Mouse (Mus musculus) liver, embryonic 15.5 days (tissue): ENCODE measurements around the gene Fzd4. TPM values are rescaled to one million over a fixed set of nuclear protein-coding genes. Genes with fewer than 3 reads are reported as not detected.
A peak's percentile ranks its signal among the peaks of the same experiment; 100 is the strongest.

Experiments used
- ATAC-seq: fragments of 200-750 bp; cut with Nextera tagmentation; 2 replicates; pipeline ENCODE4 v1.8.0; 2017; ENCODE audit warnings: moderate number of reproducible peaks, mild to moderate bottlenecking, moderate library complexity; ENCODE audit not compliant: insufficient read depth
- H3K27ac ChIP-seq: fragments of 300-500 bp; sonication (generic); replicated peaks from 2 replicates; pipeline ENCODE4 v1.5.1; 2015; ENCODE audit warnings: mild to moderate bottlenecking, inconsistent platforms
- H3K27me3 ChIP-seq: fragments of 300-500 bp; sonication (generic); 2 replicates; pipeline ENCODE4 v1.6.1; 2015; ENCODE audit warnings: mild to moderate bottlenecking, inconsistent platforms
- H3K36me3 ChIP-seq: fragments of 300-500 bp; sonication (generic); replicated peaks from 2 replicates; pipeline ENCODE4 v1.6.1; 2015; ENCODE audit warnings: moderate library complexity, mild to moderate bottlenecking, inconsistent platforms
- H3K4me1 ChIP-seq: fragments of 300-500 bp; sonication (generic); replicated peaks from 2 replicates; pipeline ENCODE4 v1.6.1; 2015; ENCODE audit warnings: inconsistent platforms
- H3K4me2 ChIP-seq: fragments of 300-500 bp; sonication (generic); 2 replicates; pipeline ENCODE4 v1.6.1; 2015; ENCODE audit warnings: moderate library complexity, mild to moderate bottlenecking, inconsistent platforms
- H3K4me3 ChIP-seq: fragments of 300-500 bp; sonication (generic); replicated peaks from 2 replicates; pipeline ENCODE4 v1.5.1; 2015; ENCODE audit warnings: mild to moderate bottlenecking, inconsistent platforms
- H3K9ac ChIP-seq: fragments of 300-500 bp; sonication (generic); 2 replicates; pipeline ENCODE4 v1.6.1; 2015; ENCODE audit warnings: moderate library complexity, mild to moderate bottlenecking, inconsistent platforms
- H3K9me3 ChIP-seq: fragments of 300-500 bp; sonication (generic); replicated peaks from 2 replicates; pipeline ENCODE4 v1.6.1; 2016; ENCODE audit warnings: inconsistent platforms
- WGBS: fragments of 180-500 bp; shearing (Covaris S2); methylation state at CpG from one replicate; pipeline ENCODE4 v1.1.7; 2015; ENCODE audit warnings: mixed read lengths; ENCODE audit not compliant: insufficient replicate concordance; 5-methylcytosine and 5-hydroxymethylcytosine counted together
- polyA plus RNA-seq: library from polyadenylated mRNA; unstranded; fragments of >200 nt; fragmentation: Nextera tagmentation; extraction: Ambion mirVana; gene quantifications from 2 replicates; pipeline ENCODE4 v1.2.1, GENCODE M21; 2015

The Fzd4 gene
- polyA plus RNA-seq, 1 experiment from 2014 or later = 1.9 TPM

DNA sequence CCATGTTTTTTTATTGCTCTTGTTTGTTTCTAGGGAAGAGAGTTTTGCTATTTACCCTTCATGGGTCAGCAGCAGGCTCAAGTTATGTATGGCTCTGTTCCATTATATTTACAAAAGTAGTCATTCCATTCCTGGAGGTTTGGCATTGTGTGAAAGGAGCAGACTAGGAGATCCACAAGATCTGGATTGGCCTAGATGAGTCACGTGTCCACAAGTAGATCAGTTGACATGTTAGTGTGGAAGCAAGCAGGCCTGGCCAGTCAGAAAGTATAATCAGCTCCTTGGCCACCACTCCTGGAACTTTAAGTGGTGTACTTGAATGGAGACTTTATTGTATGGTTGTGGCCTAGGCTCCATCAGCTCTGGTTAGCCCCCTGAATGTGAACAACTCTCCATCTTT is 25.2 kb downstream of the Fzd4 start:
- H3K27ac ChIP-seq = no peak overlapping the region
- no peaks in the 10 kb centered on the region for H3K36me3 ChIP-seq
- no peak overlapping the region for H3K4me3 ChIP-seq
- ATAC-seq = no peak
- 64% methylated on average over 1 of the region's 1 CpGs for WGBS
- H3K27me3 ChIP-seq = no peaks in the 10 kb centered on the region
- H3K9me3 ChIP-seq = no peaks in the 10 kb centered on the region
- H3K4me1 ChIP-seq = peaks cover 4% of the 10 kb centered on the region; the same call in 1 of the 2 replicates
- H3K4me2 ChIP-seq = no peak overlapping the region
- H3K9ac ChIP-seq = no peak overlapping the region

DNA sequence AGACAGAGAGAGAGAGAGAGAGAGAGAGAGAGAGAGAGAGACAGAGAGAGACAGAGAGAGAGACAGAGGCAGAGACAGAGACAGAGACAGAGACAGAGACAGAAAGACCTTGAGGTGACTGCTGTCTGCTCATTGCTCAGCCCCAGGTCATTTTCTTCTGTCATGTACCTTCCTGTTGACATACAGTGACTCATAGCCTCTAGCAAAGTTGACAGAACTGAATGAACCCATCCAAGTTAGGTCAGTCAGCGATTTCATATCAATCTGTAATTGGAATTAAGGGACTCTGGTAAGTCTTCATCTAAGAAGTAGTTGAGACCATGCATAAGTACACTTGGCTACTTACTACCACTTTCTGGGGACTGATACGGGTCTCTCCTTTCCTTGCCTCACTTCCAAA is 27.0 kb downstream of the Fzd4 start:
- Histone ChIP-seq H3K27me3 (no peaks in the 10 kb centered on the region), H3K4me1 (peaks cover 3% of the 10 kb centered on the region; the same call in 1 of the 2 replicates), H3K27ac (no peak overlapping the region), H3K4me3 (no peak overlapping the region), H3K9ac (no peak overlapping the region), H3K4me2 (no peak overlapping the region), H3K9me3 (no peaks in the 10 kb centered on the region), H3K36me3 (no peaks in the 10 kb centered on the region)
- 65% methylated on average over 2 of the region's 2 CpGs for WGBS
- no peak for ATAC-seq

DNA sequence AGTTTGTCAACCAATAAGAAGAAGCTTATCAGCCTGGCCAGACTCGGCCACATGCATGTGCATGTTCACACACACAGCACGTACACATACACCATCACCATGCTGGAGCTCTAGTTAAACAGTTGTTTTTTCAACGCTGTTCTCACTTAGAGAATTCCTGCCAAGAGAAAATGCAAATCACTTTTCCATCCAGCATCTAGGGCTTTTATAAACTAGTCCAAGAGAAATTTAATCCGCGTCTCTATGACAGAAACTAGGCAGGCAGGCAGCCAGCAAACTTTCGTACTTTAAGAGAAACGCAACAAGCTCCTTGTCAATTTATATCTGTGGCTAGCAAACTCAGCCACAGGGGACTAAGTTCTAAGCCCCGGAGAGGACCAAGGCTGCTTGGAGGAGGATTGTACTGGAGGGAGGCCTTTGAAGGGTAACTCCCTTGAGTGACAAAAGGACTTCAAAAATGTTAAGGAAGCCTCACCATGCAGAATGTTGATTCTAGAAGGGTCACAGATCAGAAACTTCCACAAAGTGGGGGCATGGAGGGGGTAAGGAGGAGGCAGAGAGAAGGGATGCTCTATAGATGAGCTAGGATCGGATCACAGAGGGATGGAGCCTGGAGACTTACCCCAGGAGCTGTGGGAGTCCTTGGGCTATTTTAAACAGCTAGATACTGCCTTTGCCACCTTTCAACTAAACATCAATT is 29.2 kb downstream of the Fzd4 start:
- no peaks in the 10 kb centered on the region for H3K9me3 ChIP-seq
- no peaks in the 10 kb centered on the region for H3K27me3 ChIP-seq
- H3K9ac ChIP-seq = no peak overlapping the region
- no peaks in the 10 kb centered on the region for H3K36me3 ChIP-seq
- no peak for ATAC-seq
- H3K4me2 ChIP-seq = no peak overlapping the region
- peak overlapping the region; percentile 38; the same call in 1 of the 2 replicates for H3K27ac ChIP-seq
- WGBS = 58% methylated on average over 9 of the region's 9 CpGs
- no peaks in the 10 kb centered on the region for H3K4me1 ChIP-seq
- H3K4me3 ChIP-seq = no peak overlapping the region

DNA sequence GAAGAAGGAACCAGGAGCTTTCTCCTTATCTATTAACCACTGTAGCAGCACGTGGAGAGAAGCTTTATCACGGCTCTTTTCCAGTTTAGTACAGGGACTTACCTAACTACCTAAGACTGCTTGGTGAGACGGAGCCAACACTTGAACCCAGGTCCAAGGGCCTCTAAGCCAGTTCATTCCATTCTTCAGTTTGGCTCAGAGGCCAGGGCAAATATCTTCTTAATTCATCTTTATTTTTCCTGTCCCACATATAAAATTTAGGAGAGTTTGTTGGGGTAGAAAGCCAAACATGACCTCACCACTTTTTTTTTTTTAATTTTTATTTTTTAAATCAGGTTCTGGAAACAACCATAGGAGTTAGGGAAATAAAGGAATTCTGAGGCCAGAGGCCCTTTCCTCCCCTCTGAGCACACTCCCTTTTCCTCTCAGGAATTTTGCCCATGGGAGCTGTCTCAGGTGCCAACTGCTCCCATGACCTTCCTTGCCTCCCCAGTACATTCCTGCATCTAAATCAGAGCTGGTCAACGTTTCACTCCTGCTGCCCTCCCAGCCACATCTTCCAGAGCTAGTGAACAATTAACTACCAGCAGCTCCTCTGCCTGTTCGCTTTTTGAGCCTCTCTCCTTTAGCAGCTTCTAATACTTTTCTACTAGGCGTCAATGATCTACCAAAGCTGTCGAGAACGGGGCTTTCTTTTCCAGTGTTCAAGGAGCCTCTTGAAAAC is 29.9 kb downstream of the Fzd4 start:
- no peak overlapping the region for H3K9ac ChIP-seq
- no peak overlapping the region for H3K4me2 ChIP-seq
- H3K36me3 ChIP-seq = no peaks in the 10 kb centered on the region
- H3K9me3 ChIP-seq = no peaks in the 10 kb centered on the region
- H3K4me3 ChIP-seq = no peak overlapping the region
- H3K27me3 ChIP-seq = no peaks in the 10 kb centered on the region
- WGBS = 38% methylated on average over 8 of the region's 8 CpGs
- no peaks in the 10 kb centered on the region for H3K4me1 ChIP-seq
- peak; percentile 40; the same call in 1 of the 2 replicates for ATAC-seq
- peak overlapping the region; percentile 38; the same call in 1 of the 2 replicates for H3K27ac ChIP-seq

DNA sequence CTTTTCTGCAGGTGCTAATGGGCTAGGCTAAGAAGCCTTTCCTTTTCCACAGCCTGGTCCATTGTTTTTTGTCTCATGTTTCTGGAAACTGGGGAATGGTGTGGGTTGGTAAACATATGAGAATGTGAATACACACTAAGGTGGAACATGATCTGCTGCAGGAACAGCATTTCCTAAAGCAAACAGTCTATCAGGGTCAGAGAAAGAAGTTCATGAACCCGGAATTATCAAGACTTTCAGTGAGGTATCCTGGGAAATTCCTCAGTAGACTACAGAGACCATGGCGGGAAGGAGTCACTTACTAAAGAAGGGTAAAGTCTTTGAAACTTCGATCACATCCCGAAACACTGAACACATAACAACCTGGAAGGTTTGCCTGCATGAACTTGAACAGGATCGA is 32.2 kb downstream of the Fzd4 start:
- Histone ChIP-seq H3K9me3 (no peaks in the 10 kb centered on the region), H3K27ac (no peak overlapping the region), H3K9ac (no peak overlapping the region), H3K4me2 (no peak overlapping the region), H3K27me3 (no peaks in the 10 kb centered on the region), H3K4me1 (no peaks in the 10 kb centered on the region), H3K36me3 (no peaks in the 10 kb centered on the region), H3K4me3 (no peak overlapping the region)
- WGBS = 58% methylated on average over 5 of the region's 5 CpGs
- no peak for ATAC-seq

DNA sequence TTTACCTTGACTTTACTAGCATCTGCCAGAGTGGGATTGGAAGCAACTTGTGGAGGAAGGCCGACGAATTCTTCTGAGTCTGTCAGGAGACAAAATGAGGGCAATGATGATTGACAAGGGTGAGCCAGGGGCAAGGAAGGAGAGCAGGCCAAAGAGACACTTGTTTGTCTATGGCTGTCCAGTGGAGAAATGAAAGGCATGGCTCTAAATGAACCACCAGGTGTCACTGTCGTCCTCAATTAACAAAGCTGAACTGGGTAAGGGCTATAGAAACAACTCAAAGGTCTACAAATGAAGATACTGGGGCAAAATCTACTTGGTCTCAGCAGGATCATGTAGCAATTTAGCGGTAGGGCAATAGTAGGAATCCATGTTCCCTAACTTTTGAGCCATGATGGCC is 33.4 kb downstream of the Fzd4 start:
- Histone ChIP-seq H3K4me2 (no peak overlapping the region), H3K4me1 (no peaks in the 10 kb centered on the region), H3K9ac (no peak overlapping the region), H3K27me3 (no peaks in the 10 kb centered on the region), H3K27ac (no peak overlapping the region), H3K36me3 (no peaks in the 10 kb centered on the region), H3K9me3 (no peaks in the 10 kb centered on the region), H3K4me3 (no peak overlapping the region)
- WGBS = 38% methylated on average over 4 of the region's 4 CpGs
- ATAC-seq = no peak

DNA sequence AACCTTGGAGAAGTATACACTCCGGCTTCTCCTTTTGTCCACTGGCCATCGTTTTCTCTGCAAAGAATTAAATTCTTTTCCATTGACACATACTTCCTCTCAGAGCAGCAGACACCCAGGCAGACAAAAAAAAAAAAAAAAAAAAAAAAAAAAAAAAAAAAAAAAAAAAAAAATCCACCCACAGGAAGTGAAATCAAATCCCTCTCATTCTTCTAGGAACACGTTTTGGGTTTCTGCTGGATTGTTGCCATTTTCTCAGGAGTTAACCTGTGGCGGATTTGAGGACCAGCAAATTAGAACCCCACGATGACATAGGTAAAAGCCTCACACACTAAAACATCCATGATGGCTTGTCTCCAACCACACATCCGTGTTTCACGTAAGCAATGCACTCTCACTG is 37.1 kb downstream of the Fzd4 start:
- Histone ChIP-seq H3K4me1 (no peaks in the 10 kb centered on the region), H3K4me2 (no peak overlapping the region), H3K36me3 (no peaks in the 10 kb centered on the region), H3K4me3 (no peak overlapping the region), H3K9ac (no peak overlapping the region), H3K27ac (no peak overlapping the region), H3K9me3 (no peaks in the 10 kb centered on the region), H3K27me3 (no peaks in the 10 kb centered on the region)
- WGBS = 40% methylated on average over 7 of the region's 7 CpGs
- no peak for ATAC-seq

DNA sequence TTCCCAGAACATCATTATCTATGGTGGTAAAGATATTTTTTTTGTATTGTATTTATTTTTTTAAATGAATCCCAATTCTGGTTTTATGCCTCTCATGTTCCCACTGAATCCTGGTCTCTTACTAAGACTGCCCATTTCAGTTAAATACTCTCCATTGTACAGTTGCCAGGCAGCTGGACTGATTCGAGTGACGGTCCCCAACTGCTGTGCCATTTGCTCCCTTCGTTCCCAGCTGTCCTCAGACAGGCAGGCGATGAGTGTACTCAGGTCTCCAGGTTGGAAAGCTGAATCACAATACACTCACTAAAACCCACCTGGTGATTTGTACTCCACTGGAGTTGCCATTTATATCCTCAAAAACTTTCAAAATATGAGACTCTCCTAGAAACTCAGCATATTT is 38.1 kb downstream of the Fzd4 start:
- WGBS = 65% methylated on average over 4 of the region's 4 CpGs
- Histone ChIP-seq H3K9me3 (no peaks in the 10 kb centered on the region), H3K27ac (no peak overlapping the region), H3K4me3 (no peak overlapping the region), H3K9ac (no peak overlapping the region), H3K4me2 (no peak overlapping the region), H3K27me3 (no peaks in the 10 kb centered on the region), H3K36me3 (no peaks in the 10 kb centered on the region), H3K4me1 (no peaks in the 10 kb centered on the region)
- ATAC-seq = no peak

DNA sequence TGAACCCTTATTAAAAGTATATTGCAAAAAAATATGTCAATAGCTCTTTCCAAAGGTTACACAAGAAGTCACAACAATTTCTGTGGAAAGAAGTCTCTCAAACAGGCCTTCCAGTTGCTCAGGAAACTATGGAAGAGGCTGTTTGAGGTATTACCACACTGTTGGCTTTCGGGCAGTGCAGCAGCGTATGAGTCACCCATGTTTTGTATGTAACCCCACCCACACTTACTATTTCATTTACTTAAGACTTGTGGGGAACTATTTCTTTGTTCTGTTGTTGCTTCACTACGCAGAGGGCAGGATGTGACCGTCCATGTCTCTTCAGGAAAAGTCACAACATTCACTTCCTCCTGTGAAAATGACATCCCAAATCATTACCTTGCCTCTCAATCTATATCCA is 41.0 kb downstream of the Fzd4 start:
- H3K4me1 ChIP-seq = no peaks in the 10 kb centered on the region
- H3K4me3 ChIP-seq = no peak overlapping the region
- no peaks in the 10 kb centered on the region for H3K27me3 ChIP-seq
- H3K27ac ChIP-seq = no peak overlapping the region
- no peaks in the 10 kb centered on the region for H3K36me3 ChIP-seq
- H3K9me3 ChIP-seq = no peaks in the 10 kb centered on the region
- 51% methylated on average over 4 of the region's 4 CpGs for WGBS
- H3K4me2 ChIP-seq = no peak overlapping the region
- ATAC-seq = no peak
- no peak overlapping the region for H3K9ac ChIP-seq

DNA sequence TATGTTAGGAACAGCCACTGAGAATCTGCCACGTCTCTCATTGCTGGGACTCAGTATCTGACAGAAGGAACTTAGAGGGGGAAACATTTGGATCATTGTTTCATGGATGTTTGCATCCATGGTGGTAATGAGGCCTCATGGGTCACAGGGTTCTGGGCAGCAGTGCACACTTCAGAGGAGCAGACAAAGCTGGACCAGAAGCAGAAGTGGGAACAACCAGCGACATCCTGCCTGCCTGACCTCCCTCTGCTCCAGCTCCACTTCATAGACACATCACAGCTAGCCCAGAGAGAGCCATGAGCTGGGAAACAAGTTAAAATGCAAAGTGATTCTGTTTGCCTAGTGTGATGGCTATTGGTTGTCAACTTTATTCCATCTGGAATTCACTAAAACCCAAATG is 46.2 kb downstream of the Fzd4 start:
- Histone ChIP-seq H3K4me3 (no peak overlapping the region), H3K9ac (no peak overlapping the region), H3K27ac (no peak overlapping the region), H3K27me3 (no peaks in the 10 kb centered on the region), H3K4me2 (no peak overlapping the region), H3K36me3 (no peaks in the 10 kb centered on the region), H3K9me3 (no peaks in the 10 kb centered on the region), H3K4me1 (no peaks in the 10 kb centered on the region)
- ATAC-seq = no peak
- WGBS = 40% methylated on average over 2 of the region's 2 CpGs

DNA sequence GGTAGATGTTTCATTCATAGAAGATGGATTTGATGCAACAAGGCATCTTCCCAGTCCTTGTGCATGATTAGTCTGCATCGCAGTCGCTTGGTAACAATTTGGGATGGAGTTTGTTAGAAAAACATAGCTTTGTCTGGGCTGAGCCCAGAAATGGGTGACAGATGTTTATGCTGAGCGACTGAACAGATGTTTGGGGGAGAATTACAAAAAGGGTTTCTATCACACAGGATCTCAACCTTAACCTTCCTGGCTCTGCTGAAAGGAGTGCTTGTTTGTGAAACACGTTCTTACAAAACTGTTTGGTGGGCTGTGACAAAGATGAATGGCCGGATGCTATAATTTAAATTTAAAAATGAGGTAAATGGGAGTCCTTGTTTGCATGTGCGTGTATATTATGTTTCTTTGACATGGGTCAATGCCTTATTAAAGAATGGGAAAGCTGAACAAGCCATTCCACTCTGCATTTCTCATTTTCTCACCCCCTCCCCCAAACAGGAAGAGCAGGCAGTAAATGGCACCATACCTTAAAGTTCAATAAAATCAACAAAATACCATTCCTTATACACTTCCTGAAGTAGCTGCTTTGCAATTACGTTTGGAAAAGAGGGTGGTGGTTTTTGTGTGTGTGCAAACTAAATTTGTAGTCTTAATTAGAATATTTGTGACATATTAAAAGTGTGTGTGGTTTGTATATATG is 52.4 kb downstream of the Fzd4 start:
- Histone ChIP-seq H3K4me3 (no peak overlapping the region), H3K4me1 (no peaks in the 10 kb centered on the region), H3K4me2 (no peak overlapping the region), H3K27ac (no peak overlapping the region), H3K27me3 (no peaks in the 10 kb centered on the region), H3K9me3 (no peaks in the 10 kb centered on the region), H3K9ac (no peak overlapping the region), H3K36me3 (no peaks in the 10 kb centered on the region)
- 39% methylated on average over 7 of the region's 7 CpGs for WGBS
- no peak for ATAC-seq
